Mouse (Mus musculus) kidney, adult 8-10 months (tissue): Measurements from ENCODE around the gene Mndal.
"Not testable (repeated sequence)": the region's sequence is repeated elsewhere in the genome, so short reads cannot be mapped to it uniquely, and the experiment has no call there.

Source experiments
- DNase-seq, 2 experiments: peaks; one replicate each; pipeline ENCODE4 v3.0.0; 2022

The Mndal gene

DNA sequence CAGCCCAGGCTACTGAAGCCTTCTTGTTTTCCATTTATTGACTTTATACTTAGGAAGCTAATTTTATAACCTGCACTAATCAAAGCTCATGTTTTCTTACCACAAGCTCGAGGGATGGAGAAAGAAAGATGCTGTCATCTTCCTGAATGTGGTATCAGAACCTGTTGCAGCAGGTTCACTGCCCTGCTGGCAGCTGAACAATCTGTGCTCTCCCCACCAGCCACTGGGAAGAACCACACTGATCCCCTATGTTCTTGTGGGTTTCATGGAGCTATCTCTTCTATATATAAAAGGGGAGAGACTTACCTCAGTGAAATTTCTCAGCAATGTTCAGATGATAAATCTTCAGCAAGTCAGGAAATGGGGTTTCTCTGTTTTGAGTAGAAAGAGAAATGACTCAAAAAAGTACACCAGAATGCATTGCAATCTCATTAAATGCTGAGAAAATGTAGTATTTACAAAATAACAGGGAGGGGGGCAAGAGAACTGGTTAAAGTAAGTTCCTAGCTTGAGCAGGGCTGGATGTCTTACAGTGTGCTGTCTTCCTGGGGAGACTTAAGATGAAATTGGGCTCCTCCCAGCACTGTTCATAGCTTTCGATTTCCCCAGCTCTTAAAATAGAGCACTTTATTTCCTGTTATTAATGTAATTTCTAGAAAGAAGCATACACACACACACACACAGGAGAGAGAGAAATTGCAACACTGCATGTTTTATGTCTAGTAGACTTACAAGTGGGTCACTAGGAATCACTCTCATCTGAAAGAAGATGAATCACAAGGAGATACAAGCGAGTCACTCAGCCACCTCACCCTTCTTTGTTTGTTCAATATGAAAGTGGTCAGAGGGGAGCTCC, at the start of gene Mndal, which contains the start of gene Ifi203:
Gene Mndal, minus strand, starts transcription at position 568 of the 856 bp plus-strand sequence.
Gene Ifi203, minus strand, starts transcription at position 749 of the 856 bp plus-strand sequence.
- DNase-seq: peak in 1 of 2 experiments; percentile 0

- not testable (repeated sequence) for DNase-seq
These were observed 40.5 kb upstream of the Mndal start, which contains the start of gene Ifi202b for GRCm38 (mm10) chr1:173982694-173983305. Ifi202b (minus strand) TSS chr1:173982744.

DNA sequence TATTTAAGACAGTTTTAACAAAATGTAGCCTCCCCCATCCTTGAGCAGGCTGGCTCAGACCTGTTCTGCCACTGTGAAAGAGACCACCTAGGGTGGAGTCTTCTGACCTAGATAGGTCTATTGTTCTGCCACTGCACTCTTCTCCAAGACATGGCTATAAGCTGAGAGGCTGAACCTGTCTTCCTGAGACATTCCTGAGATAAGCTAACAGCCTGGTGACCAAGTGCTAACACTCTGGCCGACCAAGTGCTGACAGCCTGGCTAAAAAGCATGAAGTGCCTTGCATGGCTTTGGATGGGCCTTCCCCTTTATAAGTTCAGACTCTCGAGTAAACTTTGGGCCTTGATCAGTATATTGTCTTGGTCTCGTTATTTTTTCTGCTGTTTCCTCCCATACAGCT, 38.7 kb upstream of the Mndal start:
- not testable (repeated sequence) for DNase-seq

GRCm38 (mm10) chr1:173977622-173978021, 35.3 kb upstream of the Mndal start:
- no peak for DNase-seq

DNA sequence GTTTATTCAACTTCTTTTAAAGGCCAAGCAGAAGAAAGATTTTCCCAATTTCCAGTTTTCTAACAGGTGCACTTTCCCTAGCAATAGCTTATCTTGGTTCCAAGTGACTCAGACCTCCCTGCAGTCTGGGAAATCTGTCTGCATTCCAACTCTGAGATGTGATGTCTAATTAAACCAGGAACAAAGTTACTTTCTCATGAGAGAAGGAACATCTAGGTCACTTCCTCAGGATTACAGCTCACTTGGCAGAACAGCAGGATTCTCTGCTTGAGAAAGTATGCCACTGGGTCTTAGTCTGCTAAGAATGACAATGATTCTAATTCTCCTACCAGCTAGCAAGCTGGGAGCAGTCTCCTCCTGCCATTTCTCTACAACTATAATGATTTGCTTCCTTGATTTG, 30.8 kb upstream of the Mndal start:
- no peak for DNase-seq

DNA sequence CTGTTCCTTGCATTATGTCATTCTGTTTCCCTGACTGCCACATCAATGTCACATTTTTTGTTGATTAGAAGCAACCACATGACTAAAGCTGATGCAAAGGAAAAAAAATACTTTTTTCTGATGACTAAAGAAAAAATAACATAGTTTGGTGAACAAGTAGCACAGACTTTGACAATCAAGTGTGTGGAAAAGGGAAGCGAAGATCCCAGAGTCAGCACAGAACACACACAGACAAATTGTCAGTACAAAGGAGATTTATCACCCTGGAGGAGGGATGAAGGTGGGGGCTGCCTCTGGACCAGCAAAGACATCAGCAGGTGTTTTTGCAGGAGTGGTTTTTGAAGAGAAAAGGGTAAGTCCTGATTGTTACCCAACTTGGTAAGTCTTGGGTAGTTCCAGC, 19.2 kb upstream of the Mndal start:
- DNase-seq: not testable (repeated sequence)

DNA sequence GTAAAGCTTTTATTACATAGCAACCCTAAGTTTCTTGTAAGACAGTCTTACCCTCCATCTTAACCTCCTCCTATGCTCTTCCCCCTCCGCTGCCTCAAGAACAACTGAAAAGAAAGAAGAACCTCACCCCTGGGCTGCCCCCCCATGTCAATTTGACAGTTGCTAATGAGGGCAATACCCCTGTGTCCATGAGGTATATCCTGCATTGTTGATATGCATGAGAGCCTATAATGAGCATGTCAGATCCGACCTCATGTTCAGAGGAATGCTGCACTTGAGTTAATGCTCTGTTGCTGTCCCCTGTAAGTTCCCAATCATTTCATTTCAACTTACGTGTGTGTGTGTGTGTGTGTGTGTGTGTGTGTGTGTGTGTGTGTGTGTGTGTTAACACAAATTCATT, 17.7 kb upstream of the Mndal start:
- not testable (repeated sequence) for DNase-seq

DNA sequence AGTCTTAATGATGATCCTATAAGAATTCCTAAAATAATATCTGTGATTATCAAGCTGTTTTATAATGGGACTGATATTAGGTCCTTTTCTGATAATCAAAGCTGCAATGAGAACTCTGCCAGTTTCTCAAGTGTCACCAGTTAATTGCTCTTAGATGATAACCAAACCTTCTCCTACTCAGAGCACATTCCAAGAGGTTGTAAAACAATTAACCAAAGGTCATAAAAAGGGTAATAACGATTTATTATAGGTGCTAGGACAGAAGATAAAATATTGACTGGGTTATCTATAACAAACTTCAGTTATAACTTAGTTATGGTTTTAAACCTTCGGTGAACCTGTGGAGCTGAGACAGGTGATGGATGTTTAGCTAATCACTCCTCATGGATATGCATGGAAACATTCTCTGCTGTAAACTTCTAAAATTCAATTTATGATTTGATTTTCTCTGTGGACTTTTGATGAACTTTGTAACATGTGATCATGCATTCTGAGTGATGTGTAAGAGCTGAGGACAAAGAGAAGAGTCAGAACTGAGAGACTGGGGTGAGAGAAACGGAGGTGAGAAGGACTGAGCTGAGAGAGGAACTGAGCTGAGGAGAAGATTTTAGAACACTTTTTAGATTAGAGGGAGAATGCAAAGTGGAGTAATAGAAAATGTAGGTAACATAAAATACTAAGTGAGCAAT, 13.7 kb upstream of the Mndal start:
- not testable (repeated sequence) for DNase-seq

DNA sequence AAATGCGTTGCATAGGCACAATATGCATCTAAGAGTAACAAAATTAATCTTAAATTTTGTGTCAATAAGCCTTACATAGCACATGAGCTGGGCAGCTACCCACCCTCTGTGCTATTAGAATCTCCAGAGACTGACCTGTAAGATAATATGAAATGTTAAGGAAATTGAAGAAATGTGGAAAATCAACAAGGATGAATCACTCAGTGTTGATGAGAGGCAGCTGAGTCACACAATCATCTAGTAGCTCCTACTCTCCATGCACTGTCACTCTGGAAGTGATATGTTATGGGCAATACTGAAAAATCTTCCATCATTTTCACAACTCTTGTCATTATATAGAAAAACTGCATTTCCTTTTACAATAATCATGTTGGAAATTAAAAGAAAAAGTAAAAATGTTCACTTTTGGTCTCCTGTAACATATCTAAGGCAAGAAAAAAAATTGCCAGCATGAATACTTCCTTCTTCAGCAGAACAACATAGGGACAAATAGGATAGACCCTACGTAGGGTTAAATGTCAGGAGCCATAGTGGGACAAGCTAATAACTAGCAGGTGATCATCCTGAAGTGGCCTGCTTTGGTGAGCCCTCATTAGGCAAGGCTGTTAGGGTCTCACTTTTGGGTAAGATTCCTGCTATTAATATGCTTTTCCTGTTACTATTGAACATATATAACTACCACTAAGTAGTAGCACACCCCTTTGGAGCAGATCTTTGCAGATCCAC, 12.9 kb upstream of the Mndal start:
- DNase-seq: no peak

DNA sequence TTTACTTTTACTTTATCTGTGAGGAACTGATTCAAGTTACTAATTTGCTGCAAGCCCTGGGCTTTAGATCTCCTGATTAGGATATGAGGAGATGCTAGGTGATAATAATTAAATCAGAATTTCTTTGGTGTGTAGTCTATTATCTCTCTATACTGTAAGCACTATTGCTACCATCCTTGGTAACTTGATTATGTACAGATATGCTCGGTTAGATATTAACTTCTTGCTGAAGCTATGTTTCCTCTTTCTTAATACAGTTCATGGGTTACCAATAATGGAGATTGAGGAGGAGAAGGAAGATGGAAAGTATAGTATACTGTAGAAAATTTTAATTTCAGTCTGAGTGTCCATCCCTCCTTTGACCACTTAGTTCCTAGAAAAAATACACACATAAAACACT, 11.3 kb upstream of the Mndal start:
- DNase-seq: no peak

DNA sequence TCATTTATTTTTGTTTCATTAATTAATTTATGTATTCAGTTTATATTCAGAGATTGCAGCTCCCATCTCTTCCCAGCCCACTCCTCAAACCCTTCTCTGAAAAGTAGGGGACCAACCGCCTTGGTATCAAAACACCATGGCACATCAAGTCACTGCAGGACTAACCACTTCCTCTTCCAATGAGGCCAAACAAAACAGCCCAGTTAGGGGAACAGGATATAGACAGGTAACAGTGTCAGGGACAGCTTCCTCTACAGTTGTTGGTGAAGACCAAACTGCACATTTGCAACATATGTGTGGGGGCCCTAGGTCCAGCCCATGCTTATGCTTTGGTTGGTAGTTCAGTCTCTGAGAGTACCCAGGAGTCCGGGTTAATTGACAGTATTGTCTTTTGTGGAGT, 6.8 kb upstream of the Mndal start:
- DNase-seq: not testable (repeated sequence)

GRCm38 (mm10) chr1:173942780-173943066, 432 bp upstream of the Mndal start:
- DNase-seq: not testable (repeated sequence)

DNA sequence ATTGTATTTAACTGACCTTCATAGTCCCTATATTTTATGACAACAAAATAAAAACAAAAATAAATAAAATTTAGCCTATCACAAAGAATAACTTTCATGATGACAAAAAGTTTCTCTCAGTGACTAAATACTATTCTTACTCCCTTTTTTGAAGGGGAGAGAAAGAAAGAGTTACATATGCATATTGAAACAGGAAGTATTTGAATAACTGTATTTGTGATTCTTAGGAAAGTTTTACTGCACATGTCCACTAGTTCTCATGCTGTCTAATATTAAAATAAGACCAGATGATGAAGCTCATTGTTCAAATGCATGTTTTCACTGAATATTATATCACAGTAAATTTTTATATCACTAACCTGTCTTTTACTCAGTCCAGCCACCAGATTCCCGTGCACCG, 769 bp downstream of the Mndal start:
- DNase-seq: not testable (repeated sequence)

GRCm38 (mm10) chr1:173919279-173919678, 23.0 kb downstream of the Mndal start:
- DNase-seq: not testable (repeated sequence)

DNA sequence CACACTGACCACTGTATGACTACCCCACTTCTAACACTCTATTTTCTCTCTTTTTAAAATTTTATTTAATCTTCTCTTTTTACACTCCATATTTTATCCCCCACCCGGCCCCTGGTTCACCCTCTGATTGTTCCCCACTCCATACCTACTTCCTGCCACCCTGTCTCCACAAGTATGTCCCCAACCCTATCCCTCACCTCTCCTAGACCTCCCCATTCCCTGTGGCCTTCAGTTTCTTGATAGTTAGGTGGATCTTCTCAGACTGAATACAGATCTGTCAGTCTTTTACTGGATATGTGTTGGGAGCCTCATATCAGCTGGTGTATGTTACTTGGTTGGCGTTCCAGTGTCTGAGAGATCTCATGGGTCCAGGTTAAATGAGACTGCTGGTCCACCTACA, 27.7 kb downstream of the Mndal start:
- DNase-seq: no peak

DNA sequence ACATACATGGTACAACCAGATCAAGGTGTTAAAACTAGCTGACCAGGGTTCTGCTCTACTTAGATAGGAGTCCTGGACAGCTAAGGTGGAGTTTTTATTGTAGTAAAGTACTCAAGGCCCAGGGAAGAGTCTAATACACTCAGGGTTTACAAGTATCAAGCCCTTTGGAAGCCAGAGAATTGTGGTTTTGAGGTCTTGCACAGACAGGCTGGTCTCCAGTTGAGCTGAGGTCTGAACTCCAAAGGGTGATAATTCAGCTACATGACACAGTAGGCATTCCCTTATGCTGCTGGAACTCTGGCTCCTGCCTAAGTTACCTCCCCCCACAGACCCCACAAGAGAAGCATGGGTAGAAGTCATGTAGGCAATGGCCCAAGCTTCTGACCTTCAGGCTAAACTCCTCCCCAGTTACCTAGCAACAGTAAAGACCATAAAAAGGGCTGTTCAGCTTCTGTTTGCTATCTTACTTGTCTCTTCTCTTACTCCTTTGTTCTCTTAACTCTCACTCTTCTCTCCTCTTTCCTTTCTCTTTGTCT, 29.0 kb downstream of the Mndal start:
- not testable (repeated sequence) for DNase-seq

DNA sequence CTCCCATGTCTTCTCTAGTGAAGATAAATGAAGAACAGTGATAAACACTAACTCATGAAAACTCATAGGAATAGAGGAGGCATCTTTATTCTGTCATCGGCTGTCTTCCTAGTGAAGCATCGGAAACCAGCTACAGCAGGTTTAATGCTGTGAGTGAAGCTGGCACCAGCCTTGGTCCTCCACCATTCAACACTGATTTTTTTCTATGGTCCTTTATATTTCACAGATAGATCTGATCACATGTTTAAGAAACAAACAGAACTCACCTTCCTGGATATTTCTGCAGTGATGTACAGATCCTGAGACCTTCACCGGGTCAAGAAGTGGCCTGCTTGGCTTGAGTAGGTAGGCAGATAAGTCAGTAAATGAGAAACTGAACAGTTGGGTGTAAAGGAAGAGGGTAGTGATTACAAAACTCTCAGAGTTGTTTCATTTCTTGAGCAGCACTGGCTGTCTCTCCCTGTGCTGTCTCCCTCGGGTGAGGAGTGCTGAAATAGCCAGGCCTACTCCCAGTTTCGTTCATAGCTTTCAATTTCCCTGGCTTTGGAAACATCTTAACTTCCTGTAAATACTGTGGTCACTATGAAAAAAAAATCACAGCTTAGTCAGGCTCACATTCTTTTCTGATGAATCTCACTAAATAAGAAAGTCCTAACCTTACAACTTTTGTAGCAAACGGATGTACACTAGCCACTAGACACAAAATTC, 29.6 kb downstream of the Mndal start, which contains the start of gene Ifi211:
Gene Ifi211, minus strand, starts transcription at position 499 of the 708 bp plus-strand sequence.
- peak; percentile 6 to 40 for DNase-seq

DNA sequence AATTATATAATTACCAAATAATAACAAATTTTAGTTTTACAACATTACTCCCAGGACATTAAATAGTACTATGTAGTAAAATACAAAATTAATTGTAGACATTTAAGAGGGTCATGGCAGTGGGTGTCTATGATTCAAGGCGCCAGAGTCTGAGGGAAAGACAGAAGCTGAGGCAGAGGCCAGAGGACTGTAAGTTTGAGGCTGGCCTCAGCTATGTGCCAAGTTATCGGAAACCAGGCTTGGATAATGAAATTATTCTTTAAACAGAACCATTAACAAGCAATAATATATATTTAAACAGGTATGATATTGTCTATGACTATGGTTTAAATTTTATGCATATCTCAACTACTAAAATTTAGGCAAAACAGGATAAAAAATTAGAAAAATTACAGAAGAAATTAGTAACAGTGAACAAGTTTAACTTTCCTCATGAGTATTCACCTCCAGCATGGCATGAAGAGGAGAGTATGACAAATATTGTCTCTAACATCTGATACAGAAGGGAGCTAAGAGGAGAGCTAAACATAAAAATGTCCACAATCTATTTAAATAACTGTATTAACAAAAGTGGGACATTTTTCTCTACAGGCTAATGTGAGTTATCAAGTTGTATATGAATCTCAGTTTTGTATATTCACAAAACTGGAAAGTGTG, 30.4 kb downstream of the Mndal start:
- DNase-seq: no peak

GRCm38 (mm10) chr1:173908390-173908789, 33.9 kb downstream of the Mndal start:
- DNase-seq: not testable (repeated sequence)

DNA sequence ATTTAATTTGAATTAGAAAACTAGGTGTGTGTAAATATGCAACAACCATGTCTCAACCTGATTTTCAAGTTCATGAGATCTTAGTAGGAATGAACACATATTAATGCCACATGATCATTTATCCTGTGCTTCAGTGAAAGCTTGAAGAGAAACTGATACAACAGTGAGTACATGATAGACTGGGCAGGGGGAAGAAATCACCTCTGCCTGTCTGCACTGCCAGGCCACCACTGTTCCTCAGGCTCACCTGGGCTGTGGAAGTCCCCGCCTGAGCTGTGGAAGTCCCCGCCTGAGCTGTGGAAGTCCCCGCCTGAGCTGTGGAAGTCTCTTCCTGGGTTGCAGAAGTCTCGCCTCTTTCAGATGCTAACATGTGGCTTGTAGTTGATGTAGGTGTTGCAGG, 36.4 kb downstream of the Mndal start:
- not testable (repeated sequence) for DNase-seq

DNA sequence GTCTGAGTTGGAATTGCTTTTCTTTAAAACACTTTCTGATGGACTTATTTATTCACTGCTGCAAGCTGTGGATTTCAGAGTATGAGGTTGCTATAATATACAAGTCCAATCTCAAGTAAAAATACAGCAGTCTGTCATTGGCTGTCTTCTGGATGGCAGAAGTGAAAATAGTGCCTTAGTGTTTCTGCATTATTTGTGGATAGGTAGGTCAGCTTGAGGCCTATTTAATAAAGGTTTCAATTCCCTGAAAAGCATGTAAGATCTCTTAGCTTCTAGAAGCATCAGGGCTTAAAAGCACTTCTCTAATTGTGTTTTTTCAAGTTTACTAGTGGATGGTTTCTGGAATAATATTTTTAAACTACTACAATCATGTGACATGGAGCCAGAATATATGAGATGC, 52.5 kb downstream of the Mndal start:
- DNase-seq: not testable (repeated sequence)
